Mouse (Mus musculus): ENCODE results near the gene Mad1l1. TPM values are rescaled to one million over a fixed set of nuclear protein-coding genes. Genes with fewer than 3 reads are reported as not detected.
A peak's percentile ranks its signal among the peaks of the same experiment; 100 is the strongest.

Gene Mad1l1
- polyA plus RNA-seq, 1 experiment: 12.6 TPM

- Histone ChIP-seq H3K27ac (ENCODE audit: insufficient read depth, low read depth, low read length) (no peak overlapping the region), H3K36me3 (ENCODE audit: control insufficient read depth, insufficient read depth, low read length) (no peaks in the 10 kb centered on the region), H3K4me1 (ENCODE audit: control insufficient read depth, insufficient read depth, low read length) (no peaks in the 10 kb centered on the region), H3K27me3 (replicated peaks; ENCODE audit: control insufficient read depth, insufficient read depth, low read length) (no peaks in the 10 kb centered on the region), H3K4me3 (ENCODE audit: insufficient read depth, low read depth, low read length) (no peak overlapping the region)
- 90% methylated on average over 3 of the region's 3 CpGs for WGBS
- no peak for DNase-seq
- TF ChIP-seq POLR2A (IDR thresholded peaks at IDR 0.05; ENCODE audit: low read depth, low read length): no peak
- TF ChIP-seq CTCF (conservative IDR thresholded peaks at IDR 0.05; ENCODE audit: insufficient read depth, insufficient read length, low read depth, low read length): no peak
These were observed 268.9 kb downstream of the Mad1l1 start for GRCm38 (mm10) chr5:140052405-140052804.

GRCm38 (mm10) chr5:140045453-140045852 lies 275.9 kb downstream of the Mad1l1 start:
- H3K27ac ChIP-seq (ENCODE audit: insufficient read depth, low read depth, low read length): no peak overlapping the region
- DNase-seq: no peak
- no peaks in the 10 kb centered on the region for H3K36me3 ChIP-seq (ENCODE audit: control insufficient read depth, insufficient read depth, low read length)
- TF ChIP-seq CTCF (conservative IDR thresholded peaks at IDR 0.05; ENCODE audit: insufficient read depth, insufficient read length, low read depth, low read length): no peak
- TF ChIP-seq POLR2A (IDR thresholded peaks at IDR 0.05; ENCODE audit: low read depth, low read length): no peak
- H3K27me3 ChIP-seq (replicated peaks; ENCODE audit: control insufficient read depth, insufficient read depth, low read length): no peaks in the 10 kb centered on the region
- no peak overlapping the region for H3K4me3 ChIP-seq (ENCODE audit: insufficient read depth, low read depth, low read length)
- H3K4me1 ChIP-seq (ENCODE audit: control insufficient read depth, insufficient read depth, low read length): no peaks in the 10 kb centered on the region
- 96% methylated on average over 2 of the region's 2 CpGs for WGBS

GRCm38 (mm10) chr5:140043002-140043401 lies 278.4 kb downstream of the Mad1l1 start:
- Histone ChIP-seq H3K27me3 (replicated peaks; ENCODE audit: control insufficient read depth, insufficient read depth, low read length) (no peaks in the 10 kb centered on the region), H3K27ac (ENCODE audit: insufficient read depth, low read depth, low read length) (no peak overlapping the region), H3K4me3 (ENCODE audit: insufficient read depth, low read depth, low read length) (no peak overlapping the region), H3K4me1 (ENCODE audit: control insufficient read depth, insufficient read depth, low read length) (no peaks in the 10 kb centered on the region), H3K36me3 (ENCODE audit: control insufficient read depth, insufficient read depth, low read length) (no peaks in the 10 kb centered on the region)
- WGBS: 85% methylated on average over 1 of the region's 1 CpGs
- DNase-seq: no peak
- TF ChIP-seq POLR2A (IDR thresholded peaks at IDR 0.05; ENCODE audit: low read depth, low read length) (no peak), CTCF (conservative IDR thresholded peaks at IDR 0.05; ENCODE audit: insufficient read depth, insufficient read length, low read depth, low read length) (no peak)

- Histone ChIP-seq H3K36me3 (ENCODE audit: control insufficient read depth, insufficient read depth, low read length) (no peaks in the 10 kb centered on the region), H3K27ac (ENCODE audit: insufficient read depth, low read depth, low read length) (no peak overlapping the region), H3K4me1 (ENCODE audit: control insufficient read depth, insufficient read depth, low read length) (no peaks in the 10 kb centered on the region), H3K27me3 (replicated peaks; ENCODE audit: control insufficient read depth, insufficient read depth, low read length) (no peaks in the 10 kb centered on the region), H3K4me3 (ENCODE audit: insufficient read depth, low read depth, low read length) (no peak overlapping the region)
- no peak; the same call in 1 of the 2 replicates for TF ChIP-seq CTCF (conservative IDR thresholded peaks at IDR 0.05; ENCODE audit: insufficient read depth, insufficient read length, low read depth, low read length)
- TF ChIP-seq POLR2A (IDR thresholded peaks at IDR 0.05; ENCODE audit: low read depth, low read length): no peak
- 81% methylated on average over 3 of the region's 3 CpGs for WGBS
- peak; percentile 19 for DNase-seq
These were observed 279.2 kb downstream of the Mad1l1 start for GRCm38 (mm10) chr5:140042002-140042611.

- Histone ChIP-seq H3K27me3 (replicated peaks; ENCODE audit: control insufficient read depth, insufficient read depth, low read length) (no peaks in the 10 kb centered on the region), H3K36me3 (ENCODE audit: control insufficient read depth, insufficient read depth, low read length) (no peaks in the 10 kb centered on the region), H3K4me1 (ENCODE audit: control insufficient read depth, insufficient read depth, low read length) (no peaks in the 10 kb centered on the region), H3K4me3 (ENCODE audit: insufficient read depth, low read depth, low read length) (no peak overlapping the region), H3K27ac (ENCODE audit: insufficient read depth, low read depth, low read length) (no peak overlapping the region)
- no peak for DNase-seq
- TF ChIP-seq CTCF (conservative IDR thresholded peaks at IDR 0.05; ENCODE audit: insufficient read depth, insufficient read length, low read depth, low read length): no peak
- WGBS: 86% methylated on average over 3 of the region's 3 CpGs
These were observed 280.3 kb downstream of the Mad1l1 start for GRCm38 (mm10) chr5:140041055-140041454.

GRCm38 (mm10) chr5:140037587-140038233 lies 283.6 kb downstream of the Mad1l1 start:
- Histone ChIP-seq H3K27me3 (replicated peaks; ENCODE audit: control insufficient read depth, insufficient read depth, low read length) (no peaks in the 10 kb centered on the region), H3K36me3 (ENCODE audit: control insufficient read depth, insufficient read depth, low read length) (no peaks in the 10 kb centered on the region), H3K27ac (ENCODE audit: insufficient read depth, low read depth, low read length) (no peak overlapping the region), H3K4me3 (ENCODE audit: insufficient read depth, low read depth, low read length) (no peak overlapping the region), H3K4me1 (ENCODE audit: control insufficient read depth, insufficient read depth, low read length) (peaks cover 9% of the 10 kb centered on the region; the same call in 1 of the 2 replicates)
- 92% methylated on average over 6 of the region's 6 CpGs for WGBS
- TF ChIP-seq CTCF (conservative IDR thresholded peaks at IDR 0.05; ENCODE audit: insufficient read depth, insufficient read length, low read depth, low read length): no peak; the same call in 1 of the 2 replicates
- TF ChIP-seq POLR2A (IDR thresholded peaks at IDR 0.05; ENCODE audit: low read depth, low read length): no peak
- DNase-seq: peak; percentile 4

GRCm38 (mm10) chr5:140035641-140036040 lies 285.7 kb downstream of the Mad1l1 start:
- H3K27ac ChIP-seq (ENCODE audit: insufficient read depth, low read depth, low read length): no peak overlapping the region
- H3K36me3 ChIP-seq (ENCODE audit: control insufficient read depth, insufficient read depth, low read length): no peaks in the 10 kb centered on the region
- no peaks in the 10 kb centered on the region for H3K27me3 ChIP-seq (replicated peaks; ENCODE audit: control insufficient read depth, insufficient read depth, low read length)
- WGBS: 69% methylated on average over 3 of the region's 3 CpGs
- no peak overlapping the region for H3K4me3 ChIP-seq (ENCODE audit: insufficient read depth, low read depth, low read length)
- peak; percentile 54 for DNase-seq
- TF ChIP-seq CTCF (conservative IDR thresholded peaks at IDR 0.05; ENCODE audit: insufficient read depth, insufficient read length, low read depth, low read length) (no peak), POLR2A (IDR thresholded peaks at IDR 0.05; ENCODE audit: low read depth, low read length) (no peak)
- peaks cover 9% of the 10 kb centered on the region; the same call in 1 of the 2 replicates for H3K4me1 ChIP-seq (ENCODE audit: control insufficient read depth, insufficient read depth, low read length)

Data from kidney, adult 2 months (tissue).